Mouse (Mus musculus) CH12.LX (cell line): ENCODE results near the gene Trabd2b. TPM values are rescaled to one million over a fixed set of nuclear protein-coding genes. Genes with fewer than 3 reads are reported as not detected.

ENCODE experiments used
- DNase-seq: peaks from one replicate; pipeline ENCODE4 v3.0.0-alpha.2; 2013; ENCODE audit errors: extremely low read depth
- H3K27ac ChIP-seq: 2 replicates; pipeline ENCODE4 v1.5.1; 2012; ENCODE audit warnings: low read depth, mild to moderate bottlenecking, control low read depth, moderate library complexity; ENCODE audit not compliant: insufficient read depth
- H3K27me3 ChIP-seq: replicated peaks from 2 replicates; pipeline ENCODE3; 2012; ENCODE audit warnings: inconsistent platforms
- H3K36me3 ChIP-seq, 2 experiments: replicated peaks in 1 of 2; 2 replicates each; pipeline versions ENCODE3 to v1.6.1; 2012; ENCODE audit warnings: inconsistent platforms in 1 of 2, low read length in 1 of 2, mild to moderate bottlenecking in 1 of 2, mixed read lengths in 1 of 2, moderate library complexity in 1 of 2; ENCODE audit not compliant: control insufficient read depth in 1 of 2, insufficient read depth in 1 of 2
- H3K4me1 ChIP-seq, 2 experiments: 2 replicates each; pipeline ENCODE4 v1.6.1; 2012; ENCODE audit warnings: inconsistent platforms in 1 of 2, moderate library complexity in 1 of 2; ENCODE audit not compliant: insufficient read depth in 2 of 2, control insufficient read depth in 1 of 2
- H3K4me2 ChIP-seq: 2 replicates; pipeline ENCODE4 v1.6.1; 2012; ENCODE audit warnings: low read depth, mild to moderate bottlenecking, control low read depth; ENCODE audit not compliant: poor library complexity, insufficient read depth, severe bottlenecking
- H3K4me3 ChIP-seq, 3 experiments: fragments of 150-350 bp in 1 of 3; sonication (generic) in 1 of 3; replicated peaks in 1 of 3; 2 replicates each; pipeline versions ENCODE3 to v1.5.1; 2011 to 2012; ENCODE audit warnings: low read depth in 2 of 3, low read length in 2 of 3, mild to moderate bottlenecking in 2 of 3, moderate library complexity in 2 of 3, control low read depth in 1 of 3, improper control_type of control experiment in 1 of 3, inconsistent platforms in 1 of 3, mixed read lengths in 1 of 3; ENCODE audit not compliant: poor library complexity in 1 of 3
- H3K79me2 ChIP-seq: replicated peaks from 2 replicates; pipeline ENCODE4 v1.6.1; 2012; ENCODE audit warnings: mild to moderate bottlenecking, moderate library complexity; ENCODE audit not compliant: control insufficient read depth, poor library complexity, insufficient read depth, severe bottlenecking; ENCODE audit errors: extremely low read depth
- H3K9ac ChIP-seq: 2 replicates; pipeline ENCODE4 v1.6.1; 2012; ENCODE audit warnings: low read depth, mild to moderate bottlenecking, control low read depth, moderate library complexity; ENCODE audit not compliant: insufficient read depth
- H3K9me3 ChIP-seq: replicated peaks from 2 replicates; pipeline ENCODE3; 2012; ENCODE audit warnings: low read length, inconsistent platforms, mixed read lengths
- CHD2 ChIP-seq: IDR thresholded peaks from 2 replicates; pipeline ENCODE4 v1.6.1; 2011; ENCODE audit warnings: low read length, improper control_type of control experiment
- CTCF ChIP-seq, 2 experiments: IDR thresholded peaks in 1 of 2; conservative IDR thresholded peaks in 1 of 2; 2 replicates each; pipeline ENCODE4 v1.5.1; 2011 to 2012; ENCODE audit warnings: low read depth in 2 of 2, low read length in 2 of 2, improper control_type of control experiment in 1 of 2, inconsistent platforms in 1 of 2, mild to moderate bottlenecking in 1 of 2, moderate library complexity in 1 of 2
- E2F4 ChIP-seq: IDR thresholded peaks from 2 replicates; pipeline ENCODE4 v1.6.1; 2011; ENCODE audit warnings: low read depth, low read length, improper control_type of control experiment; ENCODE audit not compliant: insufficient replicate concordance
- EP300 ChIP-seq: IDR thresholded peaks from 2 replicates; pipeline ENCODE4 v1.6.1; 2011; ENCODE audit warnings: low read length, improper control_type of control experiment
- GABPA ChIP-seq: IDR thresholded peaks from 2 replicates; pipeline ENCODE4 v1.6.1; 2012; ENCODE audit warnings: low read depth, low read length, improper control_type of control experiment, inconsistent platforms; ENCODE audit not compliant: insufficient replicate concordance
- JUN ChIP-seq: IDR thresholded peaks from 2 replicates; pipeline ENCODE4 v1.6.1; 2011; ENCODE audit warnings: low read depth, mild to moderate bottlenecking, low read length, improper control_type of control experiment, moderate library complexity; ENCODE audit not compliant: insufficient read depth
- JUND ChIP-seq: conservative IDR thresholded peaks from 2 replicates; pipeline ENCODE4 v1.6.1; 2011; ENCODE audit warnings: low read depth, low read length, improper control_type of control experiment
- MAFK ChIP-seq: IDR thresholded peaks from 2 replicates; pipeline ENCODE4 v1.6.1; 2011; ENCODE audit warnings: low read length, improper control_type of control experiment; ENCODE audit not compliant: insufficient replicate concordance
- MAZ ChIP-seq: IDR thresholded peaks from 2 replicates; pipeline ENCODE4 v1.6.1; 2012; ENCODE audit warnings: low read depth, mild to moderate bottlenecking, inconsistent platforms, low read length, improper control_type of control experiment, moderate library complexity
- MEF2A ChIP-seq: IDR thresholded peaks from 2 replicates; pipeline ENCODE4 v1.6.1; 2014; ENCODE audit warnings: low read depth, mild to moderate bottlenecking, inconsistent platforms, low read length, improper control_type of control experiment, borderline replicate concordance
- MYC ChIP-seq: IDR thresholded peaks from 2 replicates; pipeline ENCODE4 v1.6.1; 2011; ENCODE audit warnings: low read depth, mild to moderate bottlenecking, improper control_type of control experiment, low read length
- NRF1 ChIP-seq: IDR thresholded peaks from 2 replicates; pipeline ENCODE4 v1.6.1; 2014; ENCODE audit warnings: low read depth, mild to moderate bottlenecking, inconsistent platforms, low read length, improper control_type of control experiment, moderate library complexity
- PAX5 ChIP-seq: IDR thresholded peaks from 2 replicates; pipeline ENCODE4 v1.6.1; 2012; ENCODE audit warnings: low read length, inconsistent platforms, mixed read lengths
- POLR2A ChIP-seq: IDR thresholded peaks from 2 replicates; pipeline ENCODE4 v1.6.1; 2011; ENCODE audit warnings: low read depth, mild to moderate bottlenecking, improper control_type of control experiment, low read length
- POLR2AphosphoS2 ChIP-seq: IDR thresholded peaks from 2 replicates; pipeline ENCODE4 v1.6.1; 2011; ENCODE audit warnings: low read depth, low read length, improper control_type of control experiment
- RAD21 ChIP-seq: IDR thresholded peaks from 2 replicates; pipeline ENCODE4 v1.6.1; 2011; ENCODE audit warnings: low read depth, mild to moderate bottlenecking, low read length, improper control_type of control experiment, moderate library complexity
- RCOR1 ChIP-seq: conservative IDR thresholded peaks from 2 replicates; pipeline ENCODE4 v1.6.1; 2012; ENCODE audit warnings: low read depth, mild to moderate bottlenecking, inconsistent platforms, low read length, improper control_type of control experiment
- SIN3A ChIP-seq: IDR thresholded peaks from 2 replicates; pipeline ENCODE4 v1.6.1; 2012; ENCODE audit warnings: low read length, improper control_type of control experiment, inconsistent platforms
- SMC3 ChIP-seq: IDR thresholded peaks from 2 replicates; pipeline ENCODE4 v1.6.1; 2011; ENCODE audit warnings: low read depth, low read length, improper control_type of control experiment
- TBP ChIP-seq: conservative IDR thresholded peaks from 2 replicates; pipeline ENCODE4 v1.6.1; 2011; ENCODE audit warnings: low read depth, low read length, improper control_type of control experiment
- USF1 ChIP-seq: IDR thresholded peaks from 2 replicates; pipeline ENCODE4 v1.6.1; 2014; ENCODE audit warnings: low read depth, mild to moderate bottlenecking, inconsistent platforms, low read length, improper control_type of control experiment
- USF2 ChIP-seq: conservative IDR thresholded peaks from 2 replicates; pipeline ENCODE4 v1.6.1; 2011; ENCODE audit warnings: low read depth, low read length, improper control_type of control experiment
- ZC3H11A ChIP-seq: IDR thresholded peaks from 2 replicates; pipeline ENCODE4 v1.6.1; 2012; ENCODE audit warnings: low read depth, mild to moderate bottlenecking, inconsistent platforms, low read length, improper control_type of control experiment
- ZKSCAN1 ChIP-seq: IDR thresholded peaks from 2 replicates; pipeline ENCODE4 v1.6.1; 2012; ENCODE audit warnings: low read depth, inconsistent platforms, low read length, improper control_type of control experiment, borderline replicate concordance
- ZNF384 ChIP-seq: IDR thresholded peaks from 2 replicates; pipeline ENCODE4 v1.6.1; 2012; ENCODE audit warnings: low read depth, low read length, improper control_type of control experiment, inconsistent platforms
- dilution Hi-C: fragments of 300-500 bp; cut with MboI; formaldehyde crosslinking; loops from 2 replicates; pipeline ENCODE4 v1.14.3; 2020; ENCODE audit warnings: low sequenced_read_pairs; ENCODE audit not compliant: extremely low pct_unique_long_range_greater_than_20kb, extremely low pct_ligation_motif_present
- in situ Hi-C: fragments of 300-500 bp; cut with MboI; formaldehyde crosslinking; loops from 3 replicates; pipeline ENCODE4 v1.14.3; 2019; ENCODE audit warnings: low sequenced_read_pairs, low pct_ligation_motif_present, low pct_unique_long_range_greater_than_20kb, mixed read lengths
- polyA plus RNA-seq: library from polyadenylated mRNA; unstranded; fragments of >175 nt; gene quantifications from 2 replicates; pipeline ENCODE4 v1.2.1, GENCODE M21; 2012; ENCODE audit warnings: low read depth; ENCODE audit not compliant: insufficient read length
- total RNA-seq, 2 experiments: library from RNA; depleted of rRNA; stranded (reverse); fragments of 300-350 nt in 1 of 2; fragments of >200 nt in 1 of 2; gene quantifications; 2 replicates each; pipeline ENCODE4 v1.2.3; 2012 to 2014

Trabd2b gene
- total and polyA plus RNA-seq, 3 experiments: not detected

DNA sequence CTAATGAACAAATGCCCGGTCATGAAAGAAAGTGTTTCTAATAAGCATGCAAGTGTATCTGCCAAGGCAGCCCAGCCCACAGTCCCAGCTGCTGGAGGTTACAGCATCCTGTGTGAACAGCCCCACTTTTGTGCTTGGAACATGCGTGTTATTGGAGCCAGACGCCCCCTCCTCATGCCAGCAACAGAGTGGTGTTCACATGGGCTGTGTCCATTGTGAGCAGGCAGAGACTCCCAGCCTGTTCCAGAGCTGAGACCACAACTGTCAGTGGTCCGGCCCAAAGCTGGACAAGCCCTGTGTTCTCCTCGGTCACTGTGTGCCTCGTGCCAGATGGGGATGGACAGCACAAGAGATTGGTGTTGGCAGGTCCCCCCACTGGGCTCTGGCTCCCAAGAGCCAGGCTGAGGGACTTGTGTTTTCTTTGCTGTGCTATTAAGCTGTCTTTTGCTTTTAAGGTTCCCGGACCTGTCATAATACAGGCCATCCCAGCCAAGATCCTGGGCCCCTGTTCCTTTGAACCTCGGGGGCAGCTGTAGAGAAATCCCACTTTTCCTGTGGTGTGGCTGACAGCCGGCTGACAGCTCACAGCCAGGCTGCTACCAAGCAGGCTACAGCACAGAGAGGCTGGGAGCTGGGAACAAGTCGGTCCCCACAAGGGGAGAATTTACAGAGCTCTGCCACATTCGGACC lies 70.7 kb downstream of the Trabd2b start:
- TF ChIP-seq JUN (no peak), CTCF (conservative IDR thresholded peaks at IDR 0.05 in 1 of 2, IDR thresholded peaks at IDR 0.05 in 1 of 2; ENCODE audit: low read depth in 2 of 2, low read length in 2 of 2) (no peak), MAFK (no peak), EP300 (no peak), E2F4 (no peak), ZC3H11A (no peak), ZKSCAN1 (no peak), ZNF384 (no peak), PAX5 (no peak), USF1 (no peak), RAD21 (no peak), NRF1 (no peak)
- H3K27ac ChIP-seq: no peak overlapping the region
- no peaks in the 10 kb centered on the region for H3K9me3 ChIP-seq
- in situ Hi-C loops (no loop called here), dilution Hi-C loops (no loop called here)
- H3K9ac ChIP-seq: no peak overlapping the region
- H3K36me3 ChIP-seq: no peaks in the 10 kb centered on the region
- H3K27me3 ChIP-seq: peaks cover 64% of the 10 kb centered on the region
- H3K79me2 ChIP-seq: no peaks in the 10 kb centered on the region
- no peak overlapping the region for H3K4me2 ChIP-seq
- no peak overlapping the region for H3K4me3 ChIP-seq
- no peaks in the 10 kb centered on the region for H3K4me1 ChIP-seq
- no peak for DNase-seq

GRCm38 (mm10) chr4:114481518-114481917 lies 75.0 kb downstream of the Trabd2b start:
- H3K27me3 ChIP-seq: peaks cover 64% of the 10 kb centered on the region
- no peaks in the 10 kb centered on the region for H3K36me3 ChIP-seq
- in situ Hi-C loops: no loop called here
- H3K4me2 ChIP-seq: no peak overlapping the region
- H3K79me2 ChIP-seq: no peaks in the 10 kb centered on the region
- no peak overlapping the region for H3K27ac ChIP-seq
- no peaks in the 10 kb centered on the region for H3K9me3 ChIP-seq
- dilution Hi-C loops: no loop called here
- H3K4me3 ChIP-seq: no peak overlapping the region
- no peak overlapping the region for H3K9ac ChIP-seq
- no peak for DNase-seq
- no peak for TF ChIP-seq JUN
- TF ChIP-seq MEF2A: no peak
- TF ChIP-seq ZKSCAN1: no peak
- no peaks in the 10 kb centered on the region for H3K4me1 ChIP-seq

- no peak overlapping the region for H3K27ac ChIP-seq
- no peaks in the 10 kb centered on the region for H3K36me3 ChIP-seq
- no peak overlapping the region for H3K9ac ChIP-seq
- H3K4me3 ChIP-seq: no peak overlapping the region
- dilution Hi-C loops: no loop called here
- H3K4me1 ChIP-seq: no peaks in the 10 kb centered on the region
- TF ChIP-seq USF2 (no peak), SMC3 (no peak), MEF2A (no peak), POLR2A (no peak), POLR2AphosphoS2 (no peak), E2F4 (no peak), MYC (no peak), TBP (no peak), EP300 (no peak), ZKSCAN1 (no peak), JUN (no peak), JUND (no peak), SIN3A (no peak), CHD2 (no peak), RCOR1 (no peak), GABPA (no peak), MAZ (no peak)
- H3K27me3 ChIP-seq: peaks cover 70% of the 10 kb centered on the region
- DNase-seq: no peak
- H3K9me3 ChIP-seq: peaks cover 6% of the 10 kb centered on the region
- no peaks in the 10 kb centered on the region for H3K79me2 ChIP-seq
- no peak overlapping the region for H3K4me2 ChIP-seq
- in situ Hi-C loops: no loop called here
Observed at GRCm38 (mm10) chr4:114484173-114484572, 77.6 kb downstream of the Trabd2b start.
